Mouse (Mus musculus) neural tube, embryonic 14.5 days (tissue): ENCODE measurements around the gene Ubl7. TPM values are rescaled to one million over a fixed set of nuclear protein-coding genes. Genes with fewer than 3 reads are reported as not detected.
"Not testable (repeated sequence)": the region's sequence is repeated elsewhere in the genome, so short reads cannot be mapped to it uniquely, and the experiment has no call there.

Experiments
- ATAC-seq: fragments of 200-750 bp; cut with Nextera tagmentation; 2 replicates; pipeline ENCODE4 v1.8.0; 2017; ENCODE audit warnings: low read depth, mild to moderate bottlenecking, moderate TSS enrichment, moderate library complexity
- H3K27ac ChIP-seq: fragments of 300-500 bp; sonication (generic); 2 replicates; pipeline ENCODE4 v1.5.1; 2014; ENCODE audit warnings: low read depth, mild to moderate bottlenecking, control low read depth, low read length, moderate library complexity, mixed read lengths
- H3K27me3 ChIP-seq: fragments of 300-500 bp; sonication (generic); 2 replicates; pipeline ENCODE4 v1.6.1; 2014; ENCODE audit warnings: low read length; ENCODE audit not compliant: control insufficient read depth, insufficient read depth
- H3K36me3 ChIP-seq: fragments of 300-500 bp; sonication (generic); 2 replicates; pipeline ENCODE4 v1.6.1; 2014; ENCODE audit warnings: low read length, mixed read lengths; ENCODE audit not compliant: control insufficient read depth, insufficient read depth
- H3K4me1 ChIP-seq: fragments of 300-500 bp; sonication (generic); 2 replicates; pipeline ENCODE4 v1.6.1; 2014; ENCODE audit warnings: low read length; ENCODE audit not compliant: control insufficient read depth, insufficient read depth
- H3K4me2 ChIP-seq: fragments of 300-500 bp; sonication (generic); 2 replicates; pipeline ENCODE4 v1.6.1; 2014; ENCODE audit warnings: mild to moderate bottlenecking, low read depth, low read length, control low read depth
- H3K4me3 ChIP-seq: fragments of 300-500 bp; sonication (generic); 2 replicates; pipeline ENCODE4 v1.5.1; 2014; ENCODE audit warnings: low read depth, low read length, control low read depth, mixed read lengths
- H3K9ac ChIP-seq: fragments of 300-500 bp; sonication (generic); replicated peaks from 2 replicates; pipeline ENCODE4 v1.6.1; 2014; ENCODE audit warnings: low read depth, mild to moderate bottlenecking, control low read depth, low read length, mixed read lengths
- H3K9me3 ChIP-seq: fragments of 300-500 bp; sonication (generic); 2 replicates; pipeline ENCODE4 v1.6.1; 2016; ENCODE audit warnings: low read length; ENCODE audit not compliant: control insufficient read depth
- whole genome bisulfite sequencing: fragments of 180-500 bp; shearing (Covaris S2); extraction: QIAGEN DNeasy Blood & Tissue Kit; methylation state at CpG from one replicate; pipeline ENCODE4 v1.1.7; 2014; 5-methylcytosine and 5-hydroxymethylcytosine counted together
- polyA plus RNA-seq: library from polyadenylated mRNA; unstranded; fragments of >200 nt; fragmentation: Nextera tagmentation; extraction: Ambion mirVana; gene quantifications from 2 replicates; pipeline ENCODE4 v1.2.1, GENCODE M21; 2014

The Ubl7 gene
- polyA plus RNA-seq, 1 experiment from 2014 or later: 164 TPM

GRCm38 (mm10) chr9:57874994-57875393 lies 35.8 kb upstream of the Ubl7 start:
- Histone ChIP-seq H3K4me3 (no peak overlapping the region), H3K27ac (no peak overlapping the region), H3K27me3 (no peaks in the 10 kb centered on the region), H3K36me3 (no peaks in the 10 kb centered on the region), H3K4me2 (no peak overlapping the region), H3K9ac (no peak overlapping the region), H3K4me1 (no peaks in the 10 kb centered on the region), H3K9me3 (no peaks in the 10 kb centered on the region)
- WGBS: 76% methylated on average over 3 of the region's 3 CpGs
- no peak for ATAC-seq

- Histone ChIP-seq H3K4me3 (no peak overlapping the region), H3K9ac (no peak overlapping the region), H3K36me3 (no peaks in the 10 kb centered on the region), H3K4me1 (no peaks in the 10 kb centered on the region), H3K27ac (no peak overlapping the region), H3K27me3 (no peaks in the 10 kb centered on the region), H3K9me3 (no peaks in the 10 kb centered on the region), H3K4me2 (no peak overlapping the region)
- no peak for ATAC-seq
- 70% methylated on average over 3 of the region's 3 CpGs for WGBS
Measured at GRCm38 (mm10) chr9:57879213-57879612, 31.6 kb upstream of the Ubl7 start.

GRCm38 (mm10) chr9:57880278-57880677 lies 30.5 kb upstream of the Ubl7 start:
- Histone ChIP-seq H3K36me3 (no peaks in the 10 kb centered on the region), H3K9ac (no peak overlapping the region), H3K4me3 (no peak overlapping the region), H3K27ac (no peak overlapping the region), H3K4me2 (no peak overlapping the region), H3K4me1 (no peaks in the 10 kb centered on the region), H3K9me3 (no peaks in the 10 kb centered on the region), H3K27me3 (no peaks in the 10 kb centered on the region)
- WGBS: 20% methylated on average over 4 of the region's 4 CpGs
- ATAC-seq: no peak

DNA sequence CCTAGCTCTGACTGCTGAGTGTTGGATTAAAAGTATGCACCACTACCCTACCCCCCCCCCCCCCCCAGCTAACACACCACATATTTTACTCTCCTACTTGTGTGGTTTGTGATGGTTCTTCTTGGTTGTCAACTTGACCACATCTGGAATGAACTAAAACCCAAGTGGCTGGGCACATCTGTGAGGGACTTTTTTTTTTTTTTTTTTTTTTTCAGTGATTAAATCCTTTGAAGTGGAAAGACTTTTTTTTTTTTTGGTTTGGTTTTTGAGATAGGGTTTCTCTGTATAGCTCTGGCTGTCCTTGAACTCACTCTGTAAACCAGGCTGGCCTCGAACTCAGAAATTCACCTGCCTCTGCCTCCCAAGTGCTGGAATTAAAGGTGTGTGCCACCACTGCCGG lies 29.0 kb upstream of the Ubl7 start:
- not testable (repeated sequence) for H3K9me3 ChIP-seq, ATAC-seq, H3K27ac ChIP-seq, H3K4me1 ChIP-seq, H3K4me2 ChIP-seq, H3K9ac ChIP-seq, H3K27me3 ChIP-seq, H3K4me3 ChIP-seq, H3K36me3 ChIP-seq
- 96% methylated on average over 2 of the region's 2 CpGs for WGBS

DNA sequence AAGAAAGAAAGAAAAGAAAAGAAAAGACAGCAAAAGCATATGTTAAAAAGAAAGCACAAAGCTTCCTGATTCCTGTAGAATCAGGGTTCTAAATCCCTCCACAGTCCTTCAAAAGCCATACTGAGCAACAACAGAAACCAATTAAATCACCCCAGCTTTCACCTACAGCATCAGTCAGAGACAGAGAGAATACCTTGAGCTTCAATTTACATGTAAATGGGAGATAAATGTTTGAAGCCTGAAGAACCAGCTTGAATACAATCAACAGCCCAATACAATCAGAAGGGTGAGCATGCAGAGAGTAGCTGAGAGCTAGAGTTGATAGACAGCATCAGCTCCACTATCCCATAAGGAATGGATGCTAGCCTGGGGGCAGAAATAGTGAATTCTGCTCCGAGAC lies 27.4 kb upstream of the Ubl7 start:
- Histone ChIP-seq H3K4me2 (no peak overlapping the region), H3K27ac (no peak overlapping the region), H3K27me3 (no peaks in the 10 kb centered on the region), H3K9ac (no peak overlapping the region), H3K36me3 (no peaks in the 10 kb centered on the region), H3K4me1 (no peaks in the 10 kb centered on the region), H3K4me3 (no peak overlapping the region), H3K9me3 (no peaks in the 10 kb centered on the region)
- WGBS: 78% methylated on average over 1 of the region's 1 CpGs
- ATAC-seq: no peak

DNA sequence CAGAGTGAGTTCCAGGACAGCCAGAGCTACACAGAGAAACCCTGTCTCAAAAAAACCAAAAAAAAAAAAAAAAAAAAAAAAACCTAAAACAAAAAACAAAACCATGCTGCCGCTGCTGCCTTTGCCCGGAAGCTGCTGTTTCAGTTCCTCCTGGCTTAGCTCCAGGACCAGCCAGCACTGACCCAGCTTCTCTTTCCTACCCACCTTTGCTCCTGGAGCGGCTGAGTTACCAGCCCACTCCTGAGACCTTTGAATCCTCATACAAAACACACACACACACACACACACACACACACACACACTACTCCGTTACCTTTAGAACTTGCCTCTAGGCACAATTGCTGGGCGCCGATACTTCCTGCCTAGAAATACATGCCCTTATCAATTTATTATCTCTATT lies 22.7 kb upstream of the Ubl7 start:
- Histone ChIP-seq H3K27me3 (no peaks in the 10 kb centered on the region), H3K9me3 (no peaks in the 10 kb centered on the region), H3K36me3 (no peaks in the 10 kb centered on the region), H3K4me2 (no peak overlapping the region), H3K9ac (no peak overlapping the region), H3K4me3 (no peak overlapping the region), H3K27ac (no peak overlapping the region), H3K4me1 (no peaks in the 10 kb centered on the region)
- no peak for ATAC-seq
- 86% methylated on average over 6 of the region's 6 CpGs for WGBS

GRCm38 (mm10) chr9:57900478-57900877 lies 10.3 kb upstream of the Ubl7 start:
- no peaks in the 10 kb centered on the region for H3K9me3 ChIP-seq
- no peaks in the 10 kb centered on the region for H3K36me3 ChIP-seq
- WGBS: 57% methylated on average over 10 of the region's 10 CpGs
- H3K4me1 ChIP-seq: peaks cover 7% of the 10 kb centered on the region; the same call in 1 of the 2 replicates
- H3K27me3 ChIP-seq: no peaks in the 10 kb centered on the region
- peak overlapping the region; percentile 66 for H3K27ac ChIP-seq
- ATAC-seq: no peak
- no peak overlapping the region for H3K4me3 ChIP-seq
- no peak overlapping the region for H3K4me2 ChIP-seq
- H3K9ac ChIP-seq: no peak overlapping the region

GRCm38 (mm10) chr9:57901197-57901596 lies 9.6 kb upstream of the Ubl7 start:
- H3K4me2 ChIP-seq: peak overlapping the region; percentile 12
- no peaks in the 10 kb centered on the region for H3K36me3 ChIP-seq
- WGBS: 11% methylated on average over 9 of the region's 9 CpGs
- no peaks in the 10 kb centered on the region for H3K9me3 ChIP-seq
- H3K27ac ChIP-seq: peak overlapping the region; percentile 66
- H3K9ac ChIP-seq: peak overlapping the region; percentile 17; the same call in 1 of the 2 replicates
- no peak overlapping the region for H3K4me3 ChIP-seq
- peaks cover 7% of the 10 kb centered on the region; the same call in 1 of the 2 replicates for H3K4me1 ChIP-seq
- H3K27me3 ChIP-seq: no peaks in the 10 kb centered on the region
- ATAC-seq: peak; percentile 54; the same call in 1 of the 2 replicates

DNA sequence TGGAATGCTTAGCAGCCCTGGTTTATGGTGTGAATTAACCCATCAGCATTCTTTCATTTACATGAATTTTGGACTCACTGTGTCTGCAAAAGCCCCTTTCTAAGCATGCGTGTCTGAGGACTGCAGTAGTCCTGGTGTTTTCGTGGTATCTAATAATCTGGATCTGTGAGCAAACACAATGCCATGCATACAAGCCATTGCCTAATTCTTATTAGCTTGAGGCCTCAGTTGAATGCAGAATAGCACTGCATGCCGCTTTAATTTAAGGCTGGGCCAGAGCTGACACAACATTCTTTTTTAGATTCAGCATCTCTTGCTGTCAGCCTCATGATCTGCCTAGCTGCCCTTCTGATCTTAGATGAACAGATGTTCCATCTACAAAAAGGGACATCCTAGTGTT lies 9.2 kb upstream of the Ubl7 start:
- H3K4me2 ChIP-seq: no peak overlapping the region
- ATAC-seq: no peak
- WGBS: 31% methylated on average over 3 of the region's 3 CpGs
- no peaks in the 10 kb centered on the region for H3K36me3 ChIP-seq
- peaks cover 7% of the 10 kb centered on the region; the same call in 1 of the 2 replicates for H3K4me1 ChIP-seq
- no peaks in the 10 kb centered on the region for H3K9me3 ChIP-seq
- no peaks in the 10 kb centered on the region for H3K27me3 ChIP-seq
- H3K4me3 ChIP-seq: no peak overlapping the region
- peak overlapping the region; percentile 66 for H3K27ac ChIP-seq
- H3K9ac ChIP-seq: no peak overlapping the region; the same call in 1 of the 2 replicates
